Mouse (Mus musculus) brain, adult 2 months (tissue): ENCODE results near the gene Nfe2l3.
A peak's percentile ranks its signal among the peaks of the same experiment; 100 is the strongest.
"Not testable (repeated sequence)": the region's sequence is repeated elsewhere in the genome, so short reads cannot be mapped to it uniquely, and the experiment has no call there.

Source experiments
- DNase-seq: peaks from one replicate; pipeline ENCODE4 v3.0.0; 2011; ENCODE audit warnings: low read depth, low spot score

Nfe2l3 gene

GRCm38 (mm10) chr6:51432535-51433397 lies at the start of gene Nfe2l3:
Gene Nfe2l3 (plus strand): TSS chr6:51432670.
- peak; percentile 83 for DNase-seq

GRCm38 (mm10) chr6:51383769-51384755 lies 48.4 kb upstream of the Nfe2l3 start:
- peak; percentile 96 for DNase-seq

- no peak for DNase-seq
These were observed 42.0 kb upstream of the Nfe2l3 start for GRCm38 (mm10) chr6:51390505-51390904.

DNA sequence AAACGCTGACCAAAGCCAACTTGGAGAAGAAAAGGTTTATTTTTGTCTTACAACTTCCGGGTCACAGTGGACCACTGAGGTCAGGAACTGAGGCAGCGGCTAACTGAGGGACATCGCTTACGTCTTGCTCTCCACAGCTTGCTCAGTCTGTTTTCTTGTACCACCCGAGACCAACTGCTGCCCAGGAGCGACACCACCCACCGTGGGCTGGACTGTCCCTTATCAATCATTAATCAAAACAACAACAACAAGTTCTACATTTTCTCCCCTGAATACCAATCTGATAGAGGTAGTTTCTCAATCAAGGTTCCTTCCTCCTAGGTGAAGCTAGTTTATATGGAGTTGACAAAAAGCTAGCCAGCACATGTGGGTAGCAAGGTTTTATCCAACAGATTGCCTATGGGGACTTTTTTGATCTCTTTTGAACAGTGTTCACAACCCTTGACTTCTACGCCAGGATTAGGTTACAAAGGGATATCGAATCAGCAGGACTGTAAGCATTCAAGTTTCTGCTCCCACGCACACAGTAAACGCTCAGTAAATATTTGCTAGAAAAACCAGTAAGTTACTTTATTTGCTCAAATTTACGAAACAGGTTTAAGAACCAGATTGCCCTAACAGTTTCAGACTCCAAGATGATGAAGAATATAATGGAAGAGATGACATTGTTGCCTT lies 40.5 kb upstream of the Nfe2l3 start:
- DNase-seq: no peak

DNA sequence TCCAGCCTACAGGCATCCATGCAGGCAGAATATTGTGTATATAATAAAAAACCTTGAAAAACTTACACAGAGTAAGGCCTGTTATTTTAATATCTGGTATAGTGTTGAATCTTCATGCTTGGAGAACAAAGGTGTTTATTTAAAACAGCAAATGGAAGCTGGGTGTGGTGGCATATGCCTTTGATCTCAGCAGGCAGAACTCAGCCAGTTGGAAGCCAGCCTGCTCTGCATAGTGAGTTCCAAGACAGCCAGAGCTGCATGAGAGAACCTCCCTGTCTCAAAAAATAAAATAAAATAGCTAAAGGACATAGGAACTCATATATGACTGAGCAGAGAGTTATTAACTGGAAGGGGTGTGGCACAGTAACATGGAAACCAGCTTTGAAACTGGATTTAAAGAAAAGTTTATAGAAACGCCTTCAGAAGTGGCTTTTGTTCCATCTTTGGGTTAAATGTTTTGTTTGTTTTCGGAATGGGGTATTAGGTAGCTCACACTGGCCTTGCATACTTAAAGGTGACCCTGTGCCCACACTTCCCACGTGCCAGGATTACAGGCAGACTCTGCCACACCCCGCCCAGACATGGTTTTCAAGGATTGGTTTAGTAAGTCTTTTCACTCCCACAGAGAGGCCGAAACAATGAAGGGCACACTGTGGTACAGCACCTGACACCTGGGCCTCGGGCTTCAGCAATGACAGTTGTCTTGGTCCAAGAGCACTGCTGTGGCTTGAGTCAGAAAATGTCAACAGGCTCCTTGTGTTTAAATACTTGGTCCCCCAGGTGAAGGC lies 38.9 kb upstream of the Nfe2l3 start:
- peak; percentile 37 for DNase-seq

DNA sequence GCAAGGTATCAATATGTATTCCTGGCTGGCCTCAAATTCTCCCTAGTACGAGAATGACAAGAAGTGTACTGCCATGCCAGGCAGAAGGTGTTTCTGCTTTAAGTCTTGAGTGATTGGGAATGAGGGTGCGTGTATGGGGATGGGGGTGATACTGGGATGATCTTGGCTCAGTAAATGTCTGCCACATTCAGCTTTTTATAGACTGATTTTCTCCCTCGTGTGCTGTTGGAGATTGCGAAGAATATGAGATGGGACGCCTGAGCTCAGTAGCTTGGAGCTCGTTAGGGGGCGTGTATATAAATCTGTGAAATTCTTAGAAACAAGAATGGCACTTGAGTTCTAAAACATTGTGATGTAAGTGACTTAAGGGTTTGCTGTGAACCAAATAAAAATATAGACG lies 38.1 kb upstream of the Nfe2l3 start:
- DNase-seq: not testable (repeated sequence)

GRCm38 (mm10) chr6:51394963-51395362 lies 37.5 kb upstream of the Nfe2l3 start:
- not testable (repeated sequence) for DNase-seq

DNA sequence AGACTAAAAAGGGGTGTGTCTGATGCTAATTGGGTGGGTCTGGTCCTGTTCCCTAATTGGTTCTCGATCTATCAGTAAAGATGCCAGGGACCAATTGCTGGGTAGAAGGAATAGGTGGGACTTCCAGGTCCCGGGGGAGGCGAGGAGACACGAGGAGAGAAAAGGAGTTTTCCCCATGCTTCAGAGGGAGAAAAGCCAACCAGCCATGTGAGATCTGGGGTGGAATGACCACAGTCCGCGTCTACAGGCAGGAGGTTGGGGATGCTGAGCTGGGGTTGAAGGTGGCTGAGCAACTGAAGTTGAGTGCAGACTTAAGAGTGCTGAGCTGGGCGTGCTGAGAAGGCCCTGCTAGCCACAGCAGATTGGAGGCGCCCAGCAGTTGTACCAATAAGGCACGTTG lies 37.0 kb upstream of the Nfe2l3 start:
- DNase-seq: no peak

DNA sequence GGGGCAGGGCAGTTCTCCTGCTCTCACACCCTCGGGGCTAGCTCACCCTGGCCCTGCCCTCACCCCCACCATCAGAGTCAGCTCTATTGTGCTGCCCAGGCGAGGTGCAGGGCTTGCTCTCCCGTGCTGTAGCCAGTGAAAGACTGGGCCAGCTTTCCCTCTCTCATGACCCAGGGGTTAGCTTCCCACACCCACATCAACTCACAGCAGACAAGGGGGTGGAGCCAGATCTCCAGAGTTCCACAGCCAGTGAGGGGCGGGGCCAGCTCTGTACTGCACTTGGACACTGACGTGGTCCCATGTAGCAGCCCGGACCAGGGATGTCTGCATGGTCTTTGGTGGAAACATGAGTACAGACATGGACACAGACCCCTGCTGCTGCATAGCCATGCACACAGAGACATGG lies 33.4 kb upstream of the Nfe2l3 start:
- no peak for DNase-seq

- DNase-seq: peak; percentile 20
These were observed 31.2 kb upstream of the Nfe2l3 start for GRCm38 (mm10) chr6:51401294-51401693.

DNA sequence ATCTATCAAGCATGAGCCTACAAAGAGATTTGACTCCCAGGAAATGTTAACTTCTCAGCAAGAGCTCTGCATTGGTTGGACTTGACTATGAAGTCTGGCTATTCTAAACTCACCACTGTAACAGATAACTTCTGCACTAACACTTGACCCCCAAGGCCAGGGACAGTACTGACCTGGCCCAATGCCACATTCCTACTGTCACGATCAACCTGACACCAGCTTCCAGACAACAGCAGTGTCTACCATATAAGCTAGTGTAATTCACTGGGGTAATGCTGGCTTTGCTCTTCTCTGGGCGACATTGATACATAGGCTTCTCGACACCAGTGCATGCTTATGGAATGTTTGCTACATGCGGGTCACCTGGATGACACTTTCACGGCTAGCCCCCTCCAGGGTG lies 28.9 kb upstream of the Nfe2l3 start:
- DNase-seq: no peak

DNA sequence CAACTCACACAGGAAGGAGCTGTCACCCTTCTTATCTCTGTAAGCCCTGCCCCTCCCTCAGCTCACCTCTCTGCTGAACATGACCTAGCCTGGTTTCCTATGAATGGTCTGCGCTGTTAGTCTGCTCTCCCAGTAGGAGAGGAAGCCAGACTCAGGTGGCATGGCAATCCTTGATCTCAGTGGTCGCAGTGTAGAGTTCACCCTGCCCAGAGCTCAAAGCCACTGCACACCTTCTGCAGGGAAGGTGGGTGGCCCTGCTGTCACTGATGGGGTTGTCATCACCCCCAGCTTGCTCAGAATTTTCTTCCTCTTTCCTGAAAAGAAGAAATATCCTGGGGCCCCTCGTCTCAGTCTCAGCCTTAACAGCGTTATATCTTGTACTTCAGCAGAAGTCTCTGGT lies 28.0 kb upstream of the Nfe2l3 start:
- no peak for DNase-seq

GRCm38 (mm10) chr6:51416433-51416832 lies 16.0 kb upstream of the Nfe2l3 start:
- DNase-seq: peak; percentile 45

- DNase-seq: no peak
These were observed 15.0 kb upstream of the Nfe2l3 start for GRCm38 (mm10) chr6:51417306-51417936.

DNA sequence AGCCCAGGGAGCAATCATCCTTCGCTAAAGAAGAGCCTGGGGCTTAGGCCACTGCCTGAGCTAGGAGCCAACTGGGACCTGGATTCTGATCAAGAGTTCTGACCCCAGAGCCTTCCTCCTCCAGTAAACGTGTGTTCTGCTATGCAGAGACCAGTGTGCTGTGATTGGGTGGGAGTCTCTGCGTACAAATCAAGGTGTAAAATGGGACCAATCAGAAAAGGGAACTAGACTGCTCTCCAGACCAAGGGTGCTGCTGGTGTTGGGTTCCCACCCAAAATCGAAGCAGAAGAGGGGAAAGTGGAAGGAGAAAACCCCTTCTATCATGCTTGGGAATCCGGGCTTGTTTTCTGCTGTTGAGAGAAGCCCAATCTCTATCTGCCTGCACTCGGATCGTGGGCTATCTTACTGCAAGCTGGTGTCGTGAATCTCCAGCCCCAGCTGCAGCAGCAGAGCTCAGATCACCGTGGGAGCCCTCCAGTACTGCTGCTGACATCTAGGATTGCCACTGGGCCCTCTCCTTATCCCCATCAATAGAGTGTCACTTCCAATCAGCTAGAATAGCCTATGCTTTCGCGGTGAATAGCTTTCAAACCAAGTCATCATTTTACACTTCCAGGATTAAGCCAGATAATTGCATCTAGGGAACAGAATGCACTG lies 8.9 kb upstream of the Nfe2l3 start:
- no peak for DNase-seq

DNA sequence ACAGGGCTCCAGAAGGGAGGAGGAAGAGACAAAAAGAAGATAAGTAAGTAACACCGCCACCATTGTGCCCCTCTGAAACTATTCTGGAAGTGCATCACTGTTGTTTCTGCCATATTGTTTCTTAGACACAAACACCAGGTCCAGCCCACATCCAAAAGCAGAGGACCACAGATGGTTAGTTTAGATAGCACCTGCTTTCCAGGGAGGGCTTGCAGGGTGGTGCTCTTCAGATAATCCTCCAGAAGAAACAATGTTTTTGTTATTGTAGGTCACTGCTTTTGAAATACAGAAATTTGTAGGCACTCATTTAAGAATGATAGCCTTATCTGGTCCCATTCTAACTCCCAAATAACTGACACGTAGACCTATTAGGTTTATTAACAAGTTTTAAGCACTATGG lies 7.9 kb upstream of the Nfe2l3 start:
- DNase-seq: no peak

- DNase-seq: no peak
These were observed 1.8 kb downstream of the Nfe2l3 start for GRCm38 (mm10) chr6:51434270-51434669.

- no peak for DNase-seq
These were observed 5.2 kb downstream of the Nfe2l3 start for GRCm38 (mm10) chr6:51437665-51438064.

DNA sequence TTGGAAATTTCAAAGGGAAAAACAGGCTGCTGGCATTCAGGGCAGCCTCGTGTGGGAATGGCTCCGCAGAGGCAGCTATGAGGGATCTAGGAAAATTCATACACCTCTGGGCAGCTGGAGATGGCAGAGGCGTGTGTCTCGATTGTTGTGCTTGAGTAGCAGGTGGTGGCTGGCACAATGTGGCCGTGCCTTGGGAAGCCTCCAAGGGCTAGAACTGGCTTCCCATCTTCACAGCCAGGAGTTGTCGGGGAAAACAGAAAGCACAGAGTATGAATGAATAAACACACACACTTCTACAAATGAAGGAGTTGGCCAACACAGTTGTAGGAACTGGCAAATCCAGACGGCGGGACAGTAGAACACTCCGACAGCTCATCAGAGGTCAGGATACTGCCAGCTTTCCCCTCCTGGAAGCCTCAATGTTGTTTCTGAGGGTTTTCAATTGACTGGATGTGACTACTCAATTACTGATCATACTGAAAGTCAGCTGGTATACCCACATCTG lies 6.4 kb downstream of the Nfe2l3 start:
- DNase-seq: peak; percentile 37
